Mouse (Mus musculus) central nervous system, embryonic 11.5 days (tissue): Measurements from ENCODE around the gene Adgrd1. TPM values are rescaled to one million over a fixed set of nuclear protein-coding genes. Genes with fewer than 3 reads are reported as not detected.

Experiments used
- polyA plus RNA-seq: library from polyadenylated mRNA; depleted of rRNA; stranded (reverse); fragments of >200 nt; gene quantifications from 2 replicates; pipeline ENCODE4 v1.2.3, GENCODE M21; 2012; rRNA removed

Adgrd1 gene
- 0.11 TPM in 2 replicates for polyA plus RNA-seq

GRCm38 (mm10) chr5:129096511-129096910 is at the start of gene Adgrd1:
Gene Adgrd1, plus strand, starts transcription at chr5:129096750.

Other genes with a start within 250 kb of the Adgrd1 start
- gene Rimbp2, start 143.3 kb upstream of the Adgrd1 start, polyA plus RNA-seq: 5.0 and 6.0 TPM in 2 replicates
- 46.3 and 52.2 TPM in 2 replicates for gene Stx2, start 88.2 kb upstream of the Adgrd1 start, polyA plus RNA-seq
- 442 and 496 TPM in 2 replicates for gene Ran, start 76.7 kb upstream of the Adgrd1 start, polyA plus RNA-seq